Mouse (Mus musculus): ENCODE results near the gene Rnf126.

DNA sequence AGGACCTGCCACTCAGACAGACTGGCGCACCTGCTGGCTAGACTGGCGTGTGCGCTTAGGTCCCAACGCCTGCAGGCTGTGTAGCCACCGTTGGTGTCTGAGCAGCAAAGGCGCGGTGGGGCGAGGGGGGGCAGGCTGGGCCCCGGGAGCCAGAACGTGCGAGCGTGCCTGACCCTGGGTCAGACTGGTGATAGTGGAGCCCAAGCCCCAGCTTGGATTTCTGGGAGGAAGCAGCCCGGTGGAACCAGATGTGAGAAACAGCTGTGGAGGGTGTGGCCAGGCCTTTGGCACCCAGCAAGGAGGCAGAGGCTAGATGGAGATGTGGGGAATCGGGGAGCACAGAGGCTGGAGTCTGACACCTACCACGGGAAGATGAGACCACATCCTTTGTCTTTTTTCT is 30.6 kb upstream of the Rnf126 start:
- TF ChIP-seq CTCF (IDR thresholded peaks at IDR 0.05; ENCODE audit: extremely low read depth, insufficient read depth, insufficient read length, insufficient replicate concordance) (no peak), POLR2A (IDR thresholded peaks at IDR 0.05; ENCODE audit: low read depth, low read length) (no peak)

All from spleen, adult 2 months (tissue).